Mouse (Mus musculus) megakaryocyte, embryonic 14.5 days (primary cell): ENCODE data around the gene Zfp1. TPM values are rescaled to one million over a fixed set of nuclear protein-coding genes. Genes with fewer than 3 reads are reported as not detected.

Experiments used
- H3K27me3 ChIP-seq: replicated peaks from 2 replicates; pipeline ENCODE3; 2012; ENCODE audit warnings: inconsistent platforms
- H3K36me3 ChIP-seq: replicated peaks from 2 replicates; pipeline ENCODE3; 2012; ENCODE audit warnings: low read length, inconsistent platforms, mixed read lengths
- H3K4me1 ChIP-seq: 2 replicates; pipeline ENCODE4 v1.6.1; 2012; ENCODE audit warnings: inconsistent platforms
- H3K4me3 ChIP-seq: replicated peaks from 2 replicates; pipeline ENCODE3; 2012; ENCODE audit warnings: moderate library complexity, mild to moderate bottlenecking, inconsistent platforms
- H3K9me3 ChIP-seq: 2 replicates; pipeline ENCODE4 v1.6.1; 2012; ENCODE audit warnings: inconsistent platforms
- FLI1 ChIP-seq: IDR thresholded peaks from 2 replicates; pipeline ENCODE4 v1.6.1; 2012; ENCODE audit warnings: low read length, inconsistent platforms, mixed read lengths
- GATA1 ChIP-seq: IDR thresholded peaks from 3 replicates; pipeline ENCODE4 v1.6.1; 2012; ENCODE audit warnings: mixed read lengths, low read length, inconsistent platforms, borderline replicate concordance
- polyA plus RNA-seq: library from polyadenylated mRNA; stranded (reverse); fragments of >175 nt; gene quantifications from 2 replicates; pipeline ENCODE4 v1.2.3, GENCODE M21; 2012; ENCODE audit warnings: low replicate concordance; ENCODE audit not compliant: insufficient read depth

Zfp1 gene
- polyA plus RNA-seq, 1 experiment: 0.64 TPM

DNA sequence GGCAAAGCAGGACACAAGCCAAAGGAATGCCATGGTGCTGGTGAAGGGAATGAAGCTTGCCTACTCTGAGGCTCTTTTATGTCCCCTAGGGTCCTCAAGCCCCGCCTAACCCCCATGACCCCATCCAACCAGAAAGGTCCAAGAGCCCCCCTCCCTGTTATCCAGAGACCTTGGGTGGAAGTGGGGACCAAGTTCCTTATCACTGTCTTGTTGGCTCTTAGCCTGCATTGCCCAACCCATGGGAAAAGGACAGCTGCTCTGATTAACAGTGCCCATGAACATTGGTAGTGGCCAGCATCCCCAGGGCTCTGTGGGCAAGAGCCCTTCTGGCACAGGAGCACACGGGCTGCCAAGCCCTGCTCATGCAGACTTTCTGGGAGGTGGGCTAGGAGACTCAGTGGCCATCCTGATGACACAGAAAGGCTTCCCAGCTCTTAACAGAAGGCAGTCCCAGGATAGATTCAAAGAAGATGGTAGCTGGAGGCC, 47.8 kb downstream of the Zfp1 start, which contains the start of gene Ctrb1:
Gene Ctrb1, minus strand, starts transcription at position 51 of the 486 bp plus-strand sequence.
- Histone ChIP-seq H3K4me3 (no peak within 1 kb of the TSS), H3K36me3 (no peaks in the 10 kb centered on the region), H3K9me3 (0 out of 2 replicates have a peak, but pooled peaks cover under 1% of the 10 kb centered on the region), H3K27me3 (peaks cover 73% of the 10 kb centered on the region), H3K4me1 (peaks cover 5% of the 10 kb centered on the region; the same call in 1 of the 2 replicates)
- no peak for TF ChIP-seq FLI1
- no peak for TF ChIP-seq GATA1

DNA sequence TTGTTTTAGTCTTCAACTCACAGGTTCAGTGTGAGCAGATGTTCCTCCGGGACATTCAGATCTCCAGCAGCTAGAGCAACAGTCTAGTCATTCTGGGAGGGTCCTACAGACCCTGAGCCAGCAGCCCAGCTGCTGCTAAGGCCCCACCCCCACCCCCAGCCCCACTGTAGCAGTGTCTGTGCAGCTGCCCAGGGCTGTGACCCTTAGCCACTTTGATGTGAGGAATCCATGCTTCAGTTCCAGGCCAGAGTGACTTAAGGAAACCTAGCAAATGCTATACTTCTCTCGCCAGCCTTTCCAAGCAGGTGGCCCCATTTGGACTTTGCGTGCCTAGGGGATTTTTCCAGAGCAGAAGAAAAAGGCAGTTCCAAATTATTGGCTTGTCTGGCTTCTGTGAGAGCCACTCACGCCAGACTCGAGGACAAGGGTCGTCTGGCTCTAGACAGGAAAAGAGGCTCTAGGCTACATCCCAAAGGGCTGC, 50.1 kb downstream of the Zfp1 start:
- Histone ChIP-seq H3K27me3 (peaks cover 70% of the 10 kb centered on the region), H3K4me1 (peaks cover 5% of the 10 kb centered on the region; the same call in 1 of the 2 replicates), H3K36me3 (no peaks in the 10 kb centered on the region), H3K9me3 (peaks cover 11% of the 10 kb centered on the region; the same call in 1 of the 2 replicates), H3K4me3 (no peak overlapping the region)
- TF ChIP-seq GATA1: no peak
- no peak for TF ChIP-seq FLI1

DNA sequence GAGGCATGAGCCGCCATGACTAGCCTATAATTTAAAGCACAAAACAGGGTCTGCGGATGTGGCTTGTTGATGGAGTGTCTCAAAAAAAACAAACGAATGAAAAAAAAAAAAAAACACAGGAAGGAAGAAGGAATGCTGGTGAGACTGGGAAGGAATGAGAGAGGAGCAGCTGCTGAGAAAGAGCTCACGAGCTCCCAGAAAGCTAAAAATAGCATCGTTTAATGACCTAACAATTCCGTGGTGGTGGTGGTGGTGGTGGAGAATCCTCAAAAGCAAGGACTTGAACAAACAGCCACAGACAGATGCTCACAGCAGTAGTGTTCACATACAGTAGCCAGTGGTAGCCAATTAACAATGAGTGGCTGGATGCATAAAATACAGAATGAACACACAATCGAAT, 52.2 kb downstream of the Zfp1 start:
- no peaks in the 10 kb centered on the region for H3K36me3 ChIP-seq
- peaks cover 65% of the 10 kb centered on the region for H3K27me3 ChIP-seq
- TF ChIP-seq FLI1 (no peak), GATA1 (no peak)
- peaks cover 5% of the 10 kb centered on the region; the same call in 1 of the 2 replicates for H3K4me1 ChIP-seq
- peaks cover 11% of the 10 kb centered on the region; the same call in 1 of the 2 replicates for H3K9me3 ChIP-seq
- no peak overlapping the region for H3K4me3 ChIP-seq

DNA sequence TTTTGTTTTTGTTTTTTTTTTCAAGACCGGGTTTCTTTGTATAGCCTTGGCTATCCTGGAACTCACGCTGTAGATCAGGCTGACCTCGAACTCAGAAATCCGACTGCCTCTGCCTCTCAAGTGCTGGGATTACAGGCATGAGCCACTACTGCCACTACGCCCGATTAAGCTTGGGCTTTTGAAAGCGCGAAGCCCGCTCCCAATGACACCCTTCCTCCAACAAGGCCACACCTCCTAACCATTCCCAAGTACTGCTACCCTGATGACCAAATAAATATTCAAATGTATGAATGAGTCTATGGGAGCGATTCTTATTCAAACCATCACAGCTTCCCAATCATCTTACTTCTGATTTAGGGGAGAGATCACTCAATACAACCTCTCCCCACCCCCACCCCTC, 54.5 kb downstream of the Zfp1 start:
- H3K36me3 ChIP-seq: no peaks in the 10 kb centered on the region
- no peak overlapping the region for H3K4me3 ChIP-seq
- H3K27me3 ChIP-seq: peaks cover 64% of the 10 kb centered on the region
- H3K9me3 ChIP-seq: peaks cover 11% of the 10 kb centered on the region; the same call in 1 of the 2 replicates
- H3K4me1 ChIP-seq: peaks cover 5% of the 10 kb centered on the region; the same call in 1 of the 2 replicates
- TF ChIP-seq FLI1: no peak
- TF ChIP-seq GATA1: no peak

DNA sequence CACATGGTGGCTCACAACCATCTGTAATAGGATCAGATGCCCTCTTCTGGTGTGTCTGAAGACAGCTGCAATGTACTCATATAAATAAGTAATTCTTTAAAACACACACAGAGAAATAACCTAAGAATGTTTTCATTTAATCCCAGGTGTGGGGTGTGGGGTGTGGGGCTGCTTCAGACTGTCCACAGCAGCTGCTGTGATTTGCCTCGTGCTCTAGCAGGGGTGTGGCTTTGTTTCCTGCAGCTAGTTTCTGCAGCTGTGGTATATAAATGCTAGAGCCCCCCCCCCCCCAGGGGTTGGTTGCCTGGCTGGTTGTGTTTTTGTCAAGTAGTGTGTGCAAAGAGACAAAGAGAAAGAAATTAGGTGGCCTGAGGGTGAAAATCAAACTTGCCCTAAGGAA, 55.8 kb downstream of the Zfp1 start:
- TF ChIP-seq GATA1 (no peak), FLI1 (no peak)
- peaks cover 11% of the 10 kb centered on the region; the same call in 1 of the 2 replicates for H3K9me3 ChIP-seq
- peaks cover 5% of the 10 kb centered on the region; the same call in 1 of the 2 replicates for H3K4me1 ChIP-seq
- no peaks in the 10 kb centered on the region for H3K36me3 ChIP-seq
- H3K27me3 ChIP-seq: peaks cover 65% of the 10 kb centered on the region
- no peak overlapping the region for H3K4me3 ChIP-seq

DNA sequence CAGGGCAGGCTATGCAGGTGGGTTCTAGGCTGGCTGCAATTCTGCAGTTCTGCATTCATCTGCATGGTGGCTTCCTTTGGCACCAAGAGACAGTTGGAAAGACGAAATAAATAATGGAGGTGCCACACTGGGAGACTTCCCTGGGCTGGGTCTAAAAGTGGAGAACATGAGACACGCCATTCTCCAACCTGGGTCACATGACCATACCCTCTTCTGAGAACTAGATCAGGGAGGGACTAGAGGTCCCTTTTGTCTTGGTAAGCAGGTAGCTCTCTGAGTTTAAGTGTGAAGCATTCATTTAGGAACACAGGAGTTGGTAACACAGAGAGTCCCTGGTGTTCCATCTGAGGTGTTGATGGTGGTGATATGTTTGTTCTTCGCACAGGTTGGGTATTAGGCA, 57.0 kb downstream of the Zfp1 start:
- Histone ChIP-seq H3K27me3 (peaks cover 71% of the 10 kb centered on the region), H3K4me3 (no peak overlapping the region), H3K36me3 (no peaks in the 10 kb centered on the region), H3K4me1 (peaks cover 4% of the 10 kb centered on the region; the same call in 1 of the 2 replicates), H3K9me3 (peaks cover 11% of the 10 kb centered on the region; the same call in 1 of the 2 replicates)
- TF ChIP-seq FLI1 (no peak), GATA1 (no peak)

DNA sequence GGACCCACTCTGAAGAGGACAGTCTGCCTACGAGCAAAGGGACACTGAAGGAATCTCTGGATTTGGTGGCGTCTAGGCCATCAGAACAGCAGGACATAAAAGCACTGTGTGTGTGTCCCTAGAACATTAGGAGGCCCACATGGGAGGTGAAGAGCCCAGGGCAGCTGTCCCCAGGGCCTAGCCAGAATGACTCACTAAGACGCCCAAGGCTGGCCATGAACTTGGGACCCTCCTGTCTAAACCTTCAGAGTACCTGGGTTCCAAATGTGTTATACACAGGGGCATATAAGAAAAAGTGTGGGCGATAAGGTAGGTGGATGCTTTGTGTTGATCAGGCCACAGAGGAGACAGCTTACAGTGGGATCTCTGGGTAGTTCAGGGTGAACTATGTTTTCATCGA, 57.5 kb downstream of the Zfp1 start:
- TF ChIP-seq GATA1 (no peak), FLI1 (no peak)
- Histone ChIP-seq H3K9me3 (peaks cover 11% of the 10 kb centered on the region; the same call in 1 of the 2 replicates), H3K4me3 (no peak overlapping the region), H3K4me1 (no peaks in the 10 kb centered on the region), H3K36me3 (no peaks in the 10 kb centered on the region), H3K27me3 (peaks cover 73% of the 10 kb centered on the region)

DNA sequence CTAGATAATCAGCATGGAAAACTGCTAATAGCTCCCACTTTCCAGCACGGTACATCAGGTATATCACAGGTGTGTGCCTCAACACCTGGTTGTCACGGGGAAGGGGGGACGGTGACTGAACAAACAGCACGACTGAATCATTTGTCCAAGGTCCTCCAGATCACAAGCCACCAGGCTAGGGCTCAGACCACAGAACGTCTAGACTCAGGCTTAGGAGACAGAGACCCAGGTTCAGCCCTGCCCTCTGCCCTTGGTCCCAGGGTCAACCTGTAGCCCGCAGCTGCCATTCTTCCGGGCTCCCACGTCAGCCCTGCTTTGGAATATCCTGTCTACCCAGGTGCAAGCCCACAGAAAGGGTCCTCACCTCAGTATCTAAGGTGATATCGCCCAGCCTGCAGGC, 58.2 kb downstream of the Zfp1 start:
- Histone ChIP-seq H3K27me3 (peaks cover 76% of the 10 kb centered on the region), H3K36me3 (no peaks in the 10 kb centered on the region), H3K9me3 (peaks cover 6% of the 10 kb centered on the region; the same call in 1 of the 2 replicates), H3K4me3 (no peak overlapping the region), H3K4me1 (no peaks in the 10 kb centered on the region)
- no peak for TF ChIP-seq FLI1

DNA sequence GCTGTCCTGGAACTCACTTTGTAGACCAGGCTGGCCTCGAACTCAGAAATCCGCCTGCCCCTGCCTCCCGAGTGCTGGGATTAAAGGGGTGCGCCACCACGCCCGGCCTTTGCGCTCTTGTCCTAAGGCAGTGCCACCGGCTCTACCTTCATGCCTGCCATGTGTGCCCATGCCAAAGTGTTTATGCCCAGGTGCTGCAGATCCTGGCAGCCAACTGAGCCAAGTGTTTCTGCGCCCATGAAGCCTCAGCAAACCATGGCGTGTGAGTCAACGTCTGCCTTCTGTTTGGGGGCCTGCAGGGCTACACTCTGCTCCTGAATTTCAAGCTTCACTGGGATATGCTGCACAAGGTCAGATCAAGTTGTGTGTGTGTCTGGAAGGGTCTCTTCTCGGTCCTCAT, 61.4 kb downstream of the Zfp1 start:
- no peaks in the 10 kb centered on the region for H3K9me3 ChIP-seq
- no peaks in the 10 kb centered on the region for H3K36me3 ChIP-seq
- H3K4me1 ChIP-seq: no peaks in the 10 kb centered on the region
- H3K4me3 ChIP-seq: no peak overlapping the region
- peaks cover 84% of the 10 kb centered on the region for H3K27me3 ChIP-seq
- TF ChIP-seq GATA1 (no peak), FLI1 (no peak)

DNA sequence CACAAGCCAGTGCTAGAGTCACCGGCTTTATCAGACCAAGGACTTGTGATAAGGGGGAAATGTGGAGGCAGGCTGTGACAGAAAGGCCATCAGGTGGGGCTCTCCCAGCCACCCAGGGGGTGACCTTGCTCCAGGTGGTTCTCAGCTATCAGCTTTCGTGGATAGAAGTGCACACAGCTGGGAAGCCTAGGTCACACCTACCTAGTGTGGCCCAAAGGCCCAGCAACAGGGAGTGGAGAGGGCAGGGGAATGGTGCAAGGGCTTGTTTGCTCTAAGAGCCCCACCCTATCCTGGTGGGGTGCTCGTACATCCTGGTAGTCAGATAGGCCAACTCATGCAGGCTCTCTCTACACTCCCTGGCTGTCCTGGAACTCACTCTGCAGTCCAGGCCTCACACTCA, 62.0 kb downstream of the Zfp1 start:
- no peak overlapping the region for H3K4me3 ChIP-seq
- H3K27me3 ChIP-seq: peaks cover 85% of the 10 kb centered on the region
- TF ChIP-seq GATA1 (no peak), FLI1 (no peak)
- H3K4me1 ChIP-seq: no peaks in the 10 kb centered on the region
- H3K36me3 ChIP-seq: no peaks in the 10 kb centered on the region
- no peaks in the 10 kb centered on the region for H3K9me3 ChIP-seq
